Mouse (Mus musculus): ENCODE measurements around the gene Obox7. TPM values are rescaled to one million over a fixed set of nuclear protein-coding genes. Genes with fewer than 3 reads are reported as not detected.

Obox7 gene
- not detected for polyA plus RNA-seq (2014; fragmentation: Illumina TruSeq; extraction: RNeasy Lipid Tissue Mini Kit (QIAGEN cat#74804); ENCODE audit: low read depth, low replicate concordance)

GRCm38 (mm10) chr7:14659196-14659595 lies at the start of gene Obox7:
Obox7 (plus strand) TSS chr7:14659496.

Other genes starting within 250 kb of the Obox7 start
- gene Sult2a8, start 212.7 kb upstream of the Obox7 start, polyA plus RNA-seq (2014; fragmentation: Illumina TruSeq; extraction: RNeasy Lipid Tissue Mini Kit (QIAGEN cat#74804); ENCODE audit: low read depth, low replicate concordance) = 1.2 TPM
- gene Sult2a7, start 165.3 kb upstream of the Obox7 start, polyA plus RNA-seq (2014; fragmentation: Illumina TruSeq; extraction: RNeasy Lipid Tissue Mini Kit (QIAGEN cat#74804); ENCODE audit: low read depth, low replicate concordance) = not detected
- gene Vmn1r90, start 96.0 kb upstream of the Obox7 start, polyA plus RNA-seq (2014; fragmentation: Illumina TruSeq; extraction: RNeasy Lipid Tissue Mini Kit (QIAGEN cat#74804); ENCODE audit: low read depth, low replicate concordance) = not detected